ENCODE assay signal across 8 mouse cellular contexts in genomic region chr16:93884722-93885113, GRCm38 (mm10). TPM values are rescaled to one million over a fixed set of nuclear protein-coding genes. Genes with fewer than 3 reads are reported as not detected.
DNase-seq lines count a peak whose midpoint lies in the region; ATAC-seq and TF ChIP-seq lines count a peak whose summit lies in the region.

No protein-coding gene starts in this region.

- no peak for TF ChIP-seq CTCF in left cerebral cortex, adult 2 months (IDR thresholded peaks at IDR 0.05)
- no peak for TF ChIP-seq CTCF in midbrain, postnatal 0 days (IDR thresholded peaks at IDR 0.05)

- peak overlapping the region; percentile 78 for H3K9ac ChIP-seq in embryonic facial prominence, embryonic 12.5 days
- peak overlapping the region; percentile 69 for H3K9ac ChIP-seq in intestine, embryonic 14.5 days (ENCODE audit: low read length)
- peak overlapping the region; percentile 60; the same call in 1 of the 2 replicates for H3K9ac ChIP-seq in midbrain, postnatal 0 days (replicated peaks; ENCODE audit: low read length, poor library complexity, severe bottlenecking)

- peaks cover 15% of the 10 kb centered on the region for H3K4me1 ChIP-seq in embryonic facial prominence, embryonic 12.5 days
- H3K4me1 ChIP-seq in intestine, embryonic 14.5 days (replicated peaks; ENCODE audit: control insufficient read depth, insufficient read depth, low read length) = peaks cover 4% of the 10 kb centered on the region
- H3K4me1 ChIP-seq in midbrain, postnatal 0 days (ENCODE audit: insufficient read depth, low read length) = 0 out of 2 replicates have a peak, but pooled peaks cover 2% of the 10 kb centered on the region

- H3K36me3 ChIP-seq in embryonic facial prominence, embryonic 12.5 days = peaks cover 31% of the 10 kb centered on the region
- peaks cover 25% of the 10 kb centered on the region for H3K36me3 ChIP-seq in intestine, embryonic 14.5 days (ENCODE audit: control insufficient read depth, insufficient read depth, low read length)
- H3K36me3 ChIP-seq in midbrain, postnatal 0 days (ENCODE audit: insufficient read depth, low read length) = no peaks in the 10 kb centered on the region

- ATAC-seq in embryonic facial prominence, embryonic 12.5 days (ENCODE audit: insufficient number of reproducible peaks, insufficient read depth, low FRiP score, low TSS enrichment) = no peak
- ATAC-seq in intestine, embryonic 14.5 days (replicated peaks; ENCODE audit: low FRiP score, low TSS enrichment, low read depth) = no peak
- ATAC-seq in midbrain, postnatal 0 days (ENCODE audit: low FRiP score) = no peak

- WGBS in embryonic facial prominence, embryonic 12.5 days = 41% methylated on average over 5 of the region's 5 CpGs
- WGBS in intestine, embryonic 14.5 days = 48% methylated on average over 5 of the region's 5 CpGs
- WGBS in midbrain, postnatal 0 days = 41% methylated on average over 5 of the region's 5 CpGs

- H3K4me3 ChIP-seq in left cerebral cortex, adult 2 months = peak overlapping the region; percentile 67; the same call in 1 of the 2 replicates
- peak overlapping the region; percentile 84 for H3K4me3 ChIP-seq in embryonic facial prominence, embryonic 12.5 days
- peak overlapping the region; percentile 69 for H3K4me3 ChIP-seq in intestine, embryonic 14.5 days (ENCODE audit: low read depth, low read length)
- H3K4me3 ChIP-seq in midbrain, postnatal 0 days (ENCODE audit: low read depth, low read length) = peak overlapping the region; percentile 66

- intact Hi-C loops in left cerebral cortex, adult 2 months (cut with DNase I) = no loop called here
- intact Hi-C loops in left cerebral cortex, postnatal 36 days (cut with DNase I) = no loop called here

- H3K27me3 ChIP-seq in embryonic facial prominence, embryonic 12.5 days = no peaks in the 10 kb centered on the region
- no peaks in the 10 kb centered on the region for H3K27me3 ChIP-seq in intestine, embryonic 14.5 days (replicated peaks; ENCODE audit: control insufficient read depth, insufficient read depth, low read length)
- no peaks in the 10 kb centered on the region for H3K27me3 ChIP-seq in midbrain, postnatal 0 days (ENCODE audit: insufficient read depth, low read length)

- no peak overlapping the region for H3K27ac ChIP-seq in left cerebral cortex, adult 2 months
- H3K27ac ChIP-seq in embryonic facial prominence, embryonic 12.5 days = no peak overlapping the region
- H3K27ac ChIP-seq in intestine, embryonic 14.5 days (ENCODE audit: low read depth) = no peak overlapping the region
- no peak overlapping the region for H3K27ac ChIP-seq in midbrain, postnatal 0 days (ENCODE audit: low read depth, low read length)

- peak overlapping the region; percentile 82 for H3K4me2 ChIP-seq in embryonic facial prominence, embryonic 12.5 days (replicated peaks)
- peak overlapping the region; percentile 69 for H3K4me2 ChIP-seq in intestine, embryonic 14.5 days (ENCODE audit: low read length)
- peak overlapping the region; percentile 97 for H3K4me2 ChIP-seq in midbrain, postnatal 0 days (ENCODE audit: low read depth, low read length, poor library complexity, severe bottlenecking)

- DNase-seq in left cerebral cortex, adult 2 months (ENCODE audit: extremely low spot score in 1 of 2, low spot score in 2 of 2) = no peak
- DNase-seq in left cerebral cortex, postnatal 36 days (ENCODE audit: low spot score in 2 of 2) = no peak
- DNase-seq in intestine, embryonic 14.5 days (ENCODE audit: low spot score) = no peak
- DNase-seq in midbrain, postnatal 0 days (ENCODE audit: low spot score) = no peak
- no peak for DNase-seq in right cerebral cortex, postnatal 14 days
- DNase-seq in thymus, postnatal 14 days = no peak
- no peak for DNase-seq in layer of hippocampus, adult 9-11 months

- H3K9me3 ChIP-seq in embryonic facial prominence, embryonic 12.5 days = no peaks in the 10 kb centered on the region
- H3K9me3 ChIP-seq in intestine, embryonic 14.5 days (ENCODE audit: control insufficient read depth, low read length) = no peaks in the 10 kb centered on the region
- H3K9me3 ChIP-seq in midbrain, postnatal 0 days (ENCODE audit: low read length) = no peaks in the 10 kb centered on the region

RNA-seq across cellular contexts. Expression of gene Chaf1b, which starts 1.0 kb away (rescaled TPM):
- 1 to 10 TPM in 1 of 2 experiments, under 1 TPM in 1; 0.79 to 1.0 TPM for total RNA-seq in left cerebral cortex, adult 2 months (2021)
- total RNA-seq in left cerebral cortex, postnatal 36 days (2021) = 1 to 10 TPM in 1 of 2 experiments, under 1 TPM in 1; 0.84 to 1.6 TPM
- polyA plus RNA-seq in embryonic facial prominence, embryonic 12.5 days (2016; fragmentation: Nextera tagmentation; extraction: Ambion mirVana) = 93.5 and 99.0 TPM in 2 replicates
- 81.4 and 88.8 TPM in 2 replicates for polyA plus RNA-seq in intestine, embryonic 14.5 days (2014; fragmentation: Nextera tagmentation; extraction: Ambion mirVana)
- total RNA-seq in midbrain, postnatal 0 days (2014; rRNA removed) = 7.6 and 9.3 TPM in 2 replicates
- 11.6 and 12.0 TPM in 2 replicates for polyA plus RNA-seq in midbrain, postnatal 0 days (2015; fragmentation: Nextera tagmentation; extraction: Ambion mirVana)

RNA-seq across cellular contexts. Expression of gene Morc3, which starts 52.8 kb away (rescaled TPM):
- total RNA-seq in left cerebral cortex, adult 2 months (2021) = 10 to 100 TPM; 24.5 to 24.7 TPM
- 10 to 100 TPM; 21.6 to 33.0 TPM for total RNA-seq in left cerebral cortex, postnatal 36 days (2021)
- 36.9 and 42.3 TPM in 2 replicates for polyA plus RNA-seq in embryonic facial prominence, embryonic 12.5 days (2016; fragmentation: Nextera tagmentation; extraction: Ambion mirVana)
- polyA plus RNA-seq in intestine, embryonic 14.5 days (2014; fragmentation: Nextera tagmentation; extraction: Ambion mirVana) = 36.8 and 37.3 TPM in 2 replicates
- 24.4 and 50.2 TPM in 2 replicates for total RNA-seq in midbrain, postnatal 0 days (2014; rRNA removed)
- polyA plus RNA-seq in midbrain, postnatal 0 days (2015; fragmentation: Nextera tagmentation; extraction: Ambion mirVana) = 21.7 and 31.8 TPM in 2 replicates
